Mouse (Mus musculus) olfactory bulb, adult 2 months (tissue): ENCODE data around the gene Capn15.

ENCODE experiments used
- CTCF ChIP-seq: fragments of 200-500 bp; IDR thresholded peaks from 2 replicates; pipeline ENCODE4 v1.5.1; 2012; ENCODE audit warnings: low read depth, mild to moderate bottlenecking, low read length, moderate library complexity; ENCODE audit not compliant: insufficient read depth
- POLR2A ChIP-seq: fragments of 200-500 bp; IDR thresholded peaks from 2 replicates; pipeline ENCODE4 v1.6.1; 2012; ENCODE audit warnings: mild to moderate bottlenecking, low read depth, low read length, moderate library complexity; ENCODE audit not compliant: insufficient read depth

GRCm38 (mm10) chr17:26018388-26018787, 32.8 kb upstream of the Capn15 start:
- no peak for TF ChIP-seq POLR2A
- TF ChIP-seq CTCF, result no peak
